Mouse (Mus musculus): ENCODE results near the gene Col25a1.

Col25a1 gene

DNA sequence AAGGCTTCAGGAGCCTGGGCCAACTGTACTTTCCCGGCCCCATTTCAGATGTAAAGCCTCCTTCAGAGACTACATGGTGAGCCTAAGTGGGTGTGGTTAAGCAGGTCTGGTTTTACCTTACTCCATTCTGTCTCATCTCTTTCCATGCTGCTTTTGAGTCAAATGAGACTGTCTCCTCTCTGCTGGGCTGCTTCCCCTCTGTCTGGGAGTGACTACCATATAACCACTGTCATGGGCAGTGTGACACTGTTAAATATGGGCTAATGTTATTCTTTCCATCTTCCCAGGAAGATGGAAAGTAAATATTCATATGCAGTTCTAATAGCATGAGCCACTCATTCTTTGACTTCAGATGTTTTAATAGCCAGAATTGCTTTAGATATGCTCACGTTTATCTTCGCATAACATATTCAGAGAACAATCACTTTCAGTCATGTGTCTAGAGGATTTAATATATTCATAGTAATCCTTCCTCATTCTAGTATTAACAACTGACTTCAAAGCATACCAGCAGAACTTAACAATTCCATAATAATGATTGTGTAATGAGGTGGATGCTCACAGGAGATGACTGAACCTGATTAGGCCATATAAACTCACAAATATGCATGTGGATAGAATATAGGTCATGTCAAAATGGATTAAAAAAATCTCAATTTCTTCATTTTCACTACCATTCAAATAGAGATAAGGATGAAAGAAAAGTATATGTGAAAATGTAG is 243.5 kb downstream of the Col25a1 start:
- no peak for DNase-seq (ENCODE audit: low read depth, low spot score)

GRCm38 (mm10) chr3:130377786-130378185 is 246.5 kb downstream of the Col25a1 start:
- DNase-seq (ENCODE audit: low read depth, low spot score) = no peak

DNA sequence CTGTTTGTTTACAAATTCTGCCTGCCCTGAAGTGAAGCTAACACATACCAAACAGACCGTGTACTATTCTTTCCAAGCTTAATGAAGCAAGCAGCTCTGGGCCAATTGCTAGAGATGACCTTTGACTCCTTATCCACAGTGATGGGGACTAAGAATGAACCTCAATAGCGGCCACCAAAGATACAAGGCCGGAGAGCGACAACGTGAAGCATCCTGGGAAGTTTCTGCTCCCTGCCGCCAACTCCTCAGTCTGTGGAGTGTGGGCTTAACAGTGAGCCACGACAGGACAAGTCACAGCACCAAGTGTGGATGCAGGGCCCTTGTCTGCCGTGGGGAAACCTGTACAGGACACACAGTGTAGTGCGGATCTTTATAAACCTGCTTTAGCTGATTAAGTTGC is 247.3 kb downstream of the Col25a1 start:
- no peak for DNase-seq (ENCODE audit: low read depth, low spot score)

DNA sequence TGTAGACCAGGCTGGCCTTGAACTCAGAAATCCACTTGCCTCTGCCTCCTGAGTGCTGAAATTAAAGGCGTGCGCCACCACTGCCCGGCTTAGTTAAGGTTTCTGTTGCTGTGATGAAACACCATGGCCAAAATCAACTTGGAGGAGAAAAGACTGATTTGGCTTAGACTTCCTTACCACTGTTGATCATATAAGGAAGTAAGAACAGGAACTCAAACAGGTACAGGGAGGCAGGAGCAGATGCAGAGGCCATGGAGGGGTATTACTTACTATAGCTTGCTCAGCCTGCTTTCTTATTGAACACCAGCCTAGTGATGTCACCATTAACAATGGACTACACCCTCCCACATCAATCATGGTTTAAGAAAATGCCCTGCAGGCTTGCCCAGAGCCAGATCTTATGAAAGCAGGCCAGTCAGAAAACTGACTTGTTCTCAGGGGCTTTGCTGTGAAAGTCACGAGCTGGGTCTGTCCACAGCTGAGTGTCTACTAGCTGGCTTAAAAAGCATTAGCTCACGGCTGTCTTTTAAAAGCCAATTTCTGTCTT is 249.1 kb downstream of the Col25a1 start:
- no peak for DNase-seq (ENCODE audit: low read depth, low spot score)

DNA sequence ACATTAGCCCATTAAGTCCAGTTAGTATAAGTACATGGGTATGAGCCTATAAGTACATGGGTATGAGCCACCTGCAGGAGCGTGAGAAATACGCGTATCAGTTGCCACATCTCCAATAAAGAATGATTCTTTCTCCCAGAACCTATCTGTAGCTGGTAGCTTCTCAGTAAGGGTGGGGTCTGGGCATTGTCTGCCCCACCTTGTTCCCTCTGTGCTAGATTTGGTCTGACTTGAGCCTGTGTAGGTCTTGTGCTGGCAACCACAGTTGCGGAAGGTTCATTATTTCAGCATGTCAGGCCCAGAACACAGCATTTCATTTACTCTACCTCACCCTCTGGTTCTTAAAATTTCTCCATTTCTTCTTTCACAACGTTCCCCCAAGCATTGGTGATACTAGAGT is 250.4 kb downstream of the Col25a1 start:
- DNase-seq (ENCODE audit: low read depth, low spot score) = no peak

GRCm38 (mm10) chr3:130385856-130386255 is 254.6 kb downstream of the Col25a1 start:
- DNase-seq (ENCODE audit: low read depth, low spot score) = no peak

DNA sequence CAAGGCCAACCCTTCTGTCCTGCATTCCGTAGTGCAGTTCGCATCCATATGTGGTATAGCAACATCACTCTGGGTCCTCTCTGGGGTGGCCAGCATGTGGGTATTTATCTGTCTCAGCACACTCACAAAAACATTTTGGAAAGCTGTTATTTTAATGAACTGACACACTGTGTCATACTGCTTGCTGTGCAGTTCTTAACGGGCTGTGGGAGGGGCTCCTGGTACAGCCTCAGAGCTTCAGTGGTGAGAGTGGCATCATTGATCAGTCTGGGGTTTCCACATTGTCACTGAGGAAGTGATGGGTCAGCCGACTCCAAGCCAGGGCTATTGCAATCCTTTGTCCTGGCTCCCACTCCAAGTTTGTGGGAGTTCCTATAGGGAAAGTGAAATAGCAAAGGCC is 255.9 kb downstream of the Col25a1 start:
- DNase-seq (ENCODE audit: low read depth, low spot score) = no peak

DNA sequence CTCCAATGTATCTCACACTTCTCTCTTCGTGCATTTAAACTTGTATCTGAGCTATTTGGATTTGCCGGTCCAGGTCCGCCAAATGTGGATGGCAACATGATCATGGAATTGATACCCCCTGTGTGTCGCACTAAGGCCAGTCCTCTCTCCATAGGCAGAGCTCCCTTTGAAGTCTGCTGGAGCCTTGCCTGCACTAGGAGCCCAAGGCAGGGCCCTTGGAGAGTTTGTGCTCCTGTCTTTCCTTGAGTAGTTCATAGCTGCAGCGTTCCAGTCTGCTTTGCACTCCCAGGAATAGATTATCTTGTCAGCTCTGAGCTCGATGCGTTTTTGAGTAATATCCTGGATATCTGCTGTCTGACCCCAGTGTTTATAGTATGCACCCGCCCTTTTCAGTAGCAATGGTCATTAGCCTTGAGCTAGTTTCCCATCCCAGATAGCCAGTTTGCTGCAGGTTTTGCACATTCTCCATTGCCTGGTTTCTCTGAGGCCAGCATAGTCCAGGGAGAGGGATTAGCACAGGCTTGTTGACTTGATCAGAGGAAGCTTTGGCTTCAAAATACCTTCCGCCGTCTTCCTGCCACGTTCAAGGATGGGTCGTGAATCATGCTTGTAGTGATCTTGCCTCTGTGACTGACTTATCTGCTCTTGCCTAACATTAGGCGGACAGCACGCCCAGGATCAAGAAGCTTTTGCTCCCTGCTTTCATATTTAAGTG is 258.1 kb downstream of the Col25a1 start:
- DNase-seq (ENCODE audit: low read depth, low spot score) = no peak

GRCm38 (mm10) chr3:130396636-130397035 is 265.3 kb downstream of the Col25a1 start:
- no peak for DNase-seq (ENCODE audit: low read depth, low spot score)

GRCm38 (mm10) chr3:130400716-130401559 is 269.6 kb downstream of the Col25a1 start:
- DNase-seq (ENCODE audit: low read depth, low spot score) = peak; percentile 52

DNA sequence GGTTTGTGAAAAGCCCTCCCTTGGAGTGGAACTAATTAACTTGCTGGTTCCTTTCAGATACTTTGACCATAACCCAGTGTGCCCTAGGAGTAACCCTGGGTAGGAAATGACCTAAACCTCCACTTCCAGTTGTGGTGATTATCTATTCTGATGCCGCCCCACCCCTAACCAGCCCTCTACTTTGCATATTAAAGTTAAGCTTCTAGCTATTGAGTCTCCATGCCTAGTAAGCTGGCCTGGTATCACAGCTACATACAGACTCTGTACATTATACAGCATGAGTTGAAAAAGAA is 270.2 kb downstream of the Col25a1 start:
- DNase-seq (ENCODE audit: low read depth, low spot score) = no peak

DNA sequence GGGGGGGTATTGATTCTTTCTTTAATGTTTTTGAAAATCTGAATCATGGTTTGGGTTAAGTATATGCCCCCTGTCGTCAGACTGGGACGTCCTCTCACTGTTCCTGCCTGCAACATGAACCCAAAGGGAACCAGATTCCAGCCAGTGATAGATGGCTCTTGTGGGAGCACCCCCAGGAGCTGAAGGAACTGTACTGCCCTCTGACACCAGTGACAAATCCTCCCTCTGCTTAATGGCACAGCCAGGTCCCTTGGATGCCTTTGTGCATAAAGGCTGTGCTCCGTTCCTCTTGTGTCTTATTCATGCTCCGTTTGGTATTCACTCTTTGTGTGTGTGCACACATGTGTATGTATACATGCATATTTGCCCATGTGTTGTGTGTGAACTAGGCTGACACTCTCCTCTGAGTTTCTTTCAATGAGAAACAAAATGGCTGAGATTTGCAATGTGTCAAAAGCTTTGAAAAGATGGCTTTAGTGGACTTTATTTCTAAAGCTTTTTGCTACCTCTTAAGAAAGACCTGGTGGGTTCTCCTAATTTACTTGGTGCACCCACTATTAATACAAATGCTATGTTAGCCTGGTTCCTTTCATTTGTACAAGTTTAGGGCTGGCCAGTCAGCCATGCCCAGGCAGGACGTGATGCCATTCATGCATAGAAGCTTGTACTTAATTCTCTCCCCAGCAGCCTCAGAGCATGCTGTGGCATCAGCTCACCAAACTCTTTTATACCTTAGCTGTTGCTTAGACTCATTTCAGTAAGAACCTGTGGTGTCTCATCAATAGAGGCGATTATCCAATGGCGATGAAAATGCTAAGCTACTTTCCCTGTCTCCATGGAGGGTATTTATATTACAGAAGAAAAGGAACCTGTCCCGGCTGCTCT is 273.5 kb downstream of the Col25a1 start:
- no peak for DNase-seq (ENCODE audit: low read depth, low spot score)

DNA sequence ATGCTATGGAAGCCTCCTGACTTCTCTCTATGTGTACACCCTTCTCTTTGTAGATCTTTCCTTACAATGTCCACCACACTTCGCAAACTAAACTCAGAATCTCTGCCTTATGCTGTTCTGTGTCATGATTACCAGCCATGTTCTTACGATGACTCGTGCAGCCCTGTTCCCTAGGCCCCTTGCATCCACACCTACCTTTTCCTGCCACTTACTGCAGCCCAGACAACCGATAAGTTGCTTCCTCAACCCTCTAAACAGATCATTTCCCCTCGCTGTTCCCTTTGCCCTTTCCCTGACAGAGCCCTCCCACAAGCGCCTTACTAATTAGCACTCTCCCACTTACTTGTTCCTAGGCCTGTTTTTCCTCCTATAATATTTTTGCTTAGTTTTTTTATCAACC is 275.9 kb downstream of the Col25a1 start:
- no peak for DNase-seq (ENCODE audit: low read depth, low spot score)

DNA sequence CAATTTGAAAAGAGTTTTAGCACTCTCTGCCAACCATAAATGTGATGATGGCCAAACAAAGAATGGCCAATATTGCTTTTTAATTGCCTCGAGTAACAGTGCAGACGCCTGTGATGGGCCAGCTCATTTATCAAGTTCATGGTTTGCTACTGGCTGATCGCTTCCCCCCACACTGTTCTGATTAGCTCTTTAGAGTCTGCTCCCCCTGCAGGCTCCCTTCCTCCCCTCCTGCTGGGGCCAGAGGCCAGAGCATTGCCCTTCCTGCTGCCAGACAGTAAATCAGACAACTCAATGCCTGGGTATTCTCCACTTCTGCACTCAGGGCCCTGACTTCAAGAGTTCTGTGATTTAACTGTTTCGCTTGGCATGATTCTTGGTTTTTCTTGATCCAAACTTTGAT is 281.9 kb downstream of the Col25a1 start:
- DNase-seq (ENCODE audit: low read depth, low spot score) = peak; percentile 83

GRCm38 (mm10) chr3:130418951-130419350 is 287.6 kb downstream of the Col25a1 start:
- peak; percentile 68 for DNase-seq (ENCODE audit: low read depth, low spot score)

GRCm38 (mm10) chr3:130428796-130429195 is 297.5 kb downstream of the Col25a1 start:
- no peak for DNase-seq (ENCODE audit: low read depth, low spot score)

- DNase-seq (ENCODE audit: low read depth, low spot score) = peak; percentile 52
Measured at GRCm38 (mm10) chr3:130430052-130430451, 298.8 kb downstream of the Col25a1 start.

GRCm38 (mm10) chr3:130432818-130433217 is 301.5 kb downstream of the Col25a1 start:
- DNase-seq (ENCODE audit: low read depth, low spot score) = no peak

DNA sequence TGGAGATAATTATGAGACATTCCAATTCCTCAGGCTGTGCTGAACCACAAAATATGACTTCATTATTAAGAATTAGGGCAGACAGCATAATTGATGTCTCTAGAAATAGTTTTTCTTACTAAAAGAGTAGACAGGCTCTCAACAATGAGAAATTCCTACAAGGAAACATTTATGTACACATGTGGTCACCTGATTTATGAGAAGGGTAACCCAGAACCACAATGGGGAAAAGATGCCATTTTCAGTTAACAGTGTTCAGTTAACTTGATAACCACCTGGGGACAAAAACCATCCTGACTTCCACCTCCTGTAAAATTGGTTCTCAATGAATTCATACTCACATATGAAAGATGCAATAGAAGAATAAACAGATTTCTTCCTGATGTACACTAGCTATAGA is 305.7 kb downstream of the Col25a1 start:
- no peak for DNase-seq (ENCODE audit: low read depth, low spot score)

DNA sequence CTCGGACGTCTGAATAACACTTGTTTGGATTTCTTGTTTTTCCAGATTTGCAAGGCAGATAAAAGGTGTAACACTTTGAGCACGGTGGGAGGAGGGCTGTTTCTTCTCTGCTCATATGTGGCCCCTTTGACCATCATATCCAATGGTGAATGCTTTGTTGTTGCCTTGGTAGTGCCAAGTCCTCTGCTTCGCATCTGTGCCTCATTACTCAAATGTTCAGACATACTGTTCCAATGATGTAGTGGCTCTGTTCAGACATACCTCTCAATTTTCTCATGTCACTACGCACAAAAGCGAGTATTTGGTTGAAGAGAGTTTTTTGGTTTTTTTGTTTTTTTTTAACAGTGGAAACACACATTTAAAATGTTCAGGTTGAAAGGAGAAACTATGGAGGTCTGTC is 308.5 kb downstream of the Col25a1 start:
- no peak for DNase-seq (ENCODE audit: low read depth, low spot score)

DNA sequence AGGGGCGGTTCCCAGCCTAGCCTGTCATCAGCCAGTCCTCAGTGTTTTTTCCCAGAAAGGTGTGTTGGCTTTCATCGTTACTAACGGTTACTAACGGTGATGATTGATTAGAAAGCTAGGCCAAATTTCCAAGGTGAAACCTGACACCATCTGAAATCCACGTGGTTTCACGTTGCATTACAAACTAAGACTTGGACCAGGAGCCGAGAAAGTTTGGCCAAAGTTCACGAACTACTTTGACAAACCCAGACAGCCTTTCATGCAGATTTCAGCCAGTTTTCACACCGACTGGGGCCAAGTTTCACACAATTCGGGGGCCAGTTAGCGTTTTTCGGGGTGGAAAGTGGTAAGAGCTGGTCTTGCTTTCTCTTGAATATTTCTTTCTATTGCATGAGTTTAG is 309.4 kb downstream of the Col25a1 start:
- peak; percentile 58 for DNase-seq (ENCODE audit: low read depth, low spot score)
